Mouse (Mus musculus) bone marrow macrophage, adult 2 months (primary cell): Measurements from ENCODE around the gene Dupd1.

Experiments
- CTCF ChIP-seq: IDR thresholded peaks from 2 replicates; pipeline ENCODE4 v1.5.1; 2012; ENCODE audit warnings: low read depth, mild to moderate bottlenecking, low read length, moderate library complexity
- POLR2A ChIP-seq: IDR thresholded peaks from 2 replicates; pipeline ENCODE4 v1.6.1; 2012; ENCODE audit warnings: mild to moderate bottlenecking, low read depth, low read length, borderline replicate concordance

DNA sequence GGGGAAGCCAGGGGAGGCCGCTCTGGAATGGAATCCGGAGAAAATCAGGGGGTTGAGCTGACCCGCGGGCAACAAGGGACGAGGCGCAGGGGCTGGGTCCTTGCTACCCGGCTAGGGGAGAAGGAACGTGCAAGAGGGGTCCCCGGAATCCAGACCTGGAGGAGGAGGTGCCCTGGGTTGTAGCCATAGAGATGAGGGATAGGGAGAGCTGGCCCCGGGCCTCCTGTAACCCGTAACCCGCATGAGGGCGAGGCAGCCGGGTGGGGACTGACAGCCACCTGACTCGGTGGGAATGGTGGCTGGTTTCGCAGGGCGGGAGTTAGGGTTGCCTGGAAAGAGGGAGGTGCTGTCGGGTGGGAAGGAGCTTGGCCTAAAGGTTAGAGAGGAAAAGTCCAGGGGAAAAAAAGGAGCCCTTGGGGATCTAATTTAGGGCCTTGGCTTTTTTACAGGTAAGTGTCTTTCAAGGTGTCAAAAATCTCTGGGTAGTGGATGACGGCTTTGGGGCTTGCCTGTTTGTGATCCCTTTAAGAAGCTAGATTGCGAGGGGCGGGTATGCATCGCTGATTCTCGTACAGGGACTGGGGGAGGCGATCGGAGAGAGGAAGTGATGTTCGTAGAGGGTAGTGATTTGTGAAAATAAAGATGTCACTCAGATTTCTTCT is 36.6 kb upstream of the Dupd1 start, which contains the start of gene Dusp13:
- TF ChIP-seq CTCF (no peak), POLR2A (no peak)
